Mouse (Mus musculus): Measurements from ENCODE around the gene Abcg5. TPM values are rescaled to one million over a fixed set of nuclear protein-coding genes. Genes with fewer than 3 reads are reported as not detected.

Abcg5 gene
- polyA plus RNA-seq (2015; fragmentation: Nextera tagmentation; extraction: Ambion mirVana) = 0.11 TPM in 1 of 2 replicates, not detected in the other

GRCm38 (mm10) chr17:84682734-84683717, at the start of gene Abcg5:
Abcg5 (minus strand) TSS chr17:84683011.

GRCm38 (mm10) chr17:84675951-84676366, 6.9 kb downstream of the Abcg5 start, which contains the start of gene Abcg8:
Abcg8 (plus strand) TSS chr17:84676302.

GRCm38 (mm10) chr17:84626276-84626856, 56.4 kb downstream of the Abcg5 start, which contains the start of gene Dync2li1:
Dync2li1 (plus strand) TSS chr17:84626496.

Other genes starting within 250 kb of the Abcg5 start
- 1.3 and 2.1 TPM in 2 replicates for gene Thada, start 216.8 kb downstream of the Abcg5 start, polyA plus RNA-seq (2015; fragmentation: Nextera tagmentation; extraction: Ambion mirVana)
- gene Plekhh2, start 171.1 kb downstream of the Abcg5 start, polyA plus RNA-seq (2015; fragmentation: Nextera tagmentation; extraction: Ambion mirVana) = 2.8 and 3.7 TPM in 2 replicates
- 10.1 and 10.7 TPM in 2 replicates for gene Dync2li1, start 56.5 kb downstream of the Abcg5 start, polyA plus RNA-seq (2015; fragmentation: Nextera tagmentation; extraction: Ambion mirVana)
- not detected in 2 replicates for gene Abcg8, start 6.7 kb downstream of the Abcg5 start, polyA plus RNA-seq (2015; fragmentation: Nextera tagmentation; extraction: Ambion mirVana)
- gene Lrpprc, start 107.8 kb upstream of the Abcg5 start, polyA plus RNA-seq (2015; fragmentation: Nextera tagmentation; extraction: Ambion mirVana) = 26.8 and 30.0 TPM in 2 replicates

Data from skeletal muscle tissue, postnatal 0 days (tissue).